Mouse (Mus musculus): Measurements from ENCODE around the gene Pcgf5. TPM values are rescaled to one million over a fixed set of nuclear protein-coding genes. Genes with fewer than 3 reads are reported as not detected.

Gene Pcgf5
- polyA plus RNA-seq, 1 experiment from 2014 or later: 7.4 TPM

GRCm38 (mm10) chr19:36350870-36351269 lies 2.8 kb downstream of the Pcgf5 start:
- H3K9me3 ChIP-seq: no peaks in the 10 kb centered on the region
- no peak for ATAC-seq (ENCODE audit: insufficient number of reproducible peaks, insufficient read depth, low FRiP score, low TSS enrichment, low read depth)
- 0 out of 2 replicates have a peak, but pooled peaks cover 7% of the 10 kb centered on the region for H3K4me1 ChIP-seq
- H3K4me2 ChIP-seq: no peak overlapping the region
- no peaks in the 10 kb centered on the region for H3K36me3 ChIP-seq
- no peak overlapping the region for H3K9ac ChIP-seq
- no peak overlapping the region for H3K27ac ChIP-seq
- H3K4me3 ChIP-seq: no peak overlapping the region
- peaks cover 53% of the 10 kb centered on the region for H3K27me3 ChIP-seq
- 91% methylated on average over 9 of the region's 9 CpGs for WGBS

GRCm38 (mm10) chr19:36362541-36362940 lies 14.4 kb downstream of the Pcgf5 start:
- ATAC-seq (ENCODE audit: insufficient number of reproducible peaks, insufficient read depth, low FRiP score, low TSS enrichment, low read depth): no peak
- Histone ChIP-seq H3K9me3 (no peaks in the 10 kb centered on the region), H3K4me1 (no peaks in the 10 kb centered on the region), H3K4me2 (no peak overlapping the region), H3K4me3 (no peak overlapping the region), H3K36me3 (no peaks in the 10 kb centered on the region), H3K27me3 (no peaks in the 10 kb centered on the region), H3K9ac (no peak overlapping the region), H3K27ac (no peak overlapping the region)
- WGBS: 71% methylated on average over 5 of the region's 5 CpGs

- Histone ChIP-seq H3K4me2 (no peak overlapping the region), H3K9ac (no peak overlapping the region), H3K27ac (no peak overlapping the region), H3K4me3 (no peak overlapping the region), H3K36me3 (no peaks in the 10 kb centered on the region), H3K9me3 (no peaks in the 10 kb centered on the region), H3K27me3 (no peaks in the 10 kb centered on the region), H3K4me1 (no peaks in the 10 kb centered on the region)
- no peak for ATAC-seq (ENCODE audit: insufficient number of reproducible peaks, insufficient read depth, low FRiP score, low TSS enrichment, low read depth)
- WGBS: 89% methylated on average over 8 of the region's 8 CpGs
Observed at GRCm38 (mm10) chr19:36364757-36365156, 16.6 kb downstream of the Pcgf5 start.

- ATAC-seq (ENCODE audit: insufficient number of reproducible peaks, insufficient read depth, low FRiP score, low TSS enrichment, low read depth): no peak
- Histone ChIP-seq H3K27me3 (no peaks in the 10 kb centered on the region), H3K4me2 (no peak overlapping the region), H3K27ac (no peak overlapping the region), H3K4me3 (no peak overlapping the region), H3K9me3 (no peaks in the 10 kb centered on the region), H3K9ac (no peak overlapping the region), H3K4me1 (no peaks in the 10 kb centered on the region), H3K36me3 (no peaks in the 10 kb centered on the region)
- WGBS: 83% methylated on average over 10 of the region's 10 CpGs
Observed at GRCm38 (mm10) chr19:36371478-36371877, 23.4 kb downstream of the Pcgf5 start.

GRCm38 (mm10) chr19:36373056-36373621 lies 25.0 kb downstream of the Pcgf5 start:
- H3K4me3 ChIP-seq: no peak overlapping the region
- H3K27ac ChIP-seq: no peak overlapping the region
- no peaks in the 10 kb centered on the region for H3K36me3 ChIP-seq
- no peak overlapping the region for H3K4me2 ChIP-seq
- H3K9me3 ChIP-seq: no peaks in the 10 kb centered on the region
- no peaks in the 10 kb centered on the region for H3K4me1 ChIP-seq
- WGBS: 63% methylated on average over 6 of the region's 6 CpGs
- no peak for ATAC-seq (ENCODE audit: insufficient number of reproducible peaks, insufficient read depth, low FRiP score, low TSS enrichment, low read depth)
- no peaks in the 10 kb centered on the region for H3K27me3 ChIP-seq
- no peak overlapping the region for H3K9ac ChIP-seq

GRCm38 (mm10) chr19:36375200-36375783 lies 27.2 kb downstream of the Pcgf5 start:
- no peaks in the 10 kb centered on the region for H3K36me3 ChIP-seq
- H3K4me1 ChIP-seq: no peaks in the 10 kb centered on the region
- H3K27me3 ChIP-seq: no peaks in the 10 kb centered on the region
- H3K27ac ChIP-seq: no peak overlapping the region
- H3K4me2 ChIP-seq: no peak overlapping the region
- no peak for ATAC-seq (ENCODE audit: insufficient number of reproducible peaks, insufficient read depth, low FRiP score, low TSS enrichment, low read depth)
- WGBS: 77% methylated on average over 11 of the region's 11 CpGs
- H3K9me3 ChIP-seq: no peaks in the 10 kb centered on the region
- no peak overlapping the region for H3K9ac ChIP-seq
- H3K4me3 ChIP-seq: no peak overlapping the region

- no peaks in the 10 kb centered on the region for H3K9me3 ChIP-seq
- H3K4me3 ChIP-seq: no peak overlapping the region
- H3K4me1 ChIP-seq: no peaks in the 10 kb centered on the region
- WGBS: 87% methylated on average over 7 of the region's 7 CpGs
- no peaks in the 10 kb centered on the region for H3K27me3 ChIP-seq
- H3K27ac ChIP-seq: no peak overlapping the region
- no peak overlapping the region for H3K9ac ChIP-seq
- no peak for ATAC-seq (ENCODE audit: insufficient number of reproducible peaks, insufficient read depth, low FRiP score, low TSS enrichment, low read depth)
- no peak overlapping the region for H3K4me2 ChIP-seq
- H3K36me3 ChIP-seq: no peaks in the 10 kb centered on the region
Observed at GRCm38 (mm10) chr19:36377729-36378128, 29.6 kb downstream of the Pcgf5 start.

- ATAC-seq (ENCODE audit: insufficient number of reproducible peaks, insufficient read depth, low FRiP score, low TSS enrichment, low read depth): no peak
- 54% methylated on average over 15 of the region's 15 CpGs for WGBS
- no peaks in the 10 kb centered on the region for H3K9me3 ChIP-seq
- H3K27ac ChIP-seq: no peak overlapping the region
- no peaks in the 10 kb centered on the region for H3K27me3 ChIP-seq
- no peak overlapping the region for H3K4me3 ChIP-seq
- H3K36me3 ChIP-seq: no peaks in the 10 kb centered on the region
- no peaks in the 10 kb centered on the region for H3K4me1 ChIP-seq
- no peak overlapping the region for H3K9ac ChIP-seq
- H3K4me2 ChIP-seq: no peak overlapping the region
Observed at GRCm38 (mm10) chr19:36378511-36379232, 30.6 kb downstream of the Pcgf5 start.

GRCm38 (mm10) chr19:36382901-36383300 lies 34.8 kb downstream of the Pcgf5 start:
- 87% methylated on average over 3 of the region's 3 CpGs for WGBS
- ATAC-seq (ENCODE audit: insufficient number of reproducible peaks, insufficient read depth, low FRiP score, low TSS enrichment, low read depth): no peak
- Histone ChIP-seq H3K4me2 (no peak overlapping the region), H3K27me3 (no peaks in the 10 kb centered on the region), H3K9ac (no peak overlapping the region), H3K4me1 (no peaks in the 10 kb centered on the region), H3K27ac (no peak overlapping the region), H3K4me3 (no peak overlapping the region), H3K36me3 (no peaks in the 10 kb centered on the region), H3K9me3 (no peaks in the 10 kb centered on the region)

- whole genome bisulfite sequencing: 76% methylated on average over 5 of the region's 5 CpGs
- ATAC-seq (ENCODE audit: insufficient number of reproducible peaks, insufficient read depth, low FRiP score, low TSS enrichment, low read depth): no peak
Observed at GRCm38 (mm10) chr19:36383977-36384376, 35.9 kb downstream of the Pcgf5 start.

GRCm38 (mm10) chr19:36384426-36384825 lies 36.3 kb downstream of the Pcgf5 start:
- ATAC-seq (ENCODE audit: insufficient number of reproducible peaks, insufficient read depth, low FRiP score, low TSS enrichment, low read depth): no peak
- H3K27ac ChIP-seq: no peak overlapping the region
- no peaks in the 10 kb centered on the region for H3K4me1 ChIP-seq
- H3K4me2 ChIP-seq: no peak overlapping the region
- 6% methylated on average over 2 of the region's 2 CpGs for WGBS
- no peaks in the 10 kb centered on the region for H3K27me3 ChIP-seq
- no peak overlapping the region for H3K4me3 ChIP-seq
- no peak overlapping the region for H3K9ac ChIP-seq
- H3K36me3 ChIP-seq: no peaks in the 10 kb centered on the region
- no peaks in the 10 kb centered on the region for H3K9me3 ChIP-seq

More at GRCm38 (mm10) chr19:36383977-36384376, 35.9 kb downstream of the Pcgf5 start:
- no peaks in the 10 kb centered on the region for H3K4me1 ChIP-seq
- H3K4me2 ChIP-seq: no peak overlapping the region
- H3K4me3 ChIP-seq: no peak overlapping the region
- H3K9me3 ChIP-seq: no peaks in the 10 kb centered on the region
- no peak overlapping the region for H3K9ac ChIP-seq
- H3K27ac ChIP-seq: no peak overlapping the region
- H3K36me3 ChIP-seq: no peaks in the 10 kb centered on the region
- H3K27me3 ChIP-seq: no peaks in the 10 kb centered on the region

GRCm38 (mm10) chr19:36388502-36388901 lies 40.4 kb downstream of the Pcgf5 start:
- H3K36me3 ChIP-seq: no peaks in the 10 kb centered on the region
- H3K9ac ChIP-seq: no peak overlapping the region
- 57% methylated on average over 5 of the region's 5 CpGs for whole genome bisulfite sequencing
- no peaks in the 10 kb centered on the region for H3K4me1 ChIP-seq
- no peak overlapping the region for H3K4me2 ChIP-seq
- H3K27ac ChIP-seq: no peak overlapping the region
- H3K9me3 ChIP-seq: no peaks in the 10 kb centered on the region
- H3K4me3 ChIP-seq: no peak overlapping the region
- no peaks in the 10 kb centered on the region for H3K27me3 ChIP-seq
- no peak for ATAC-seq (ENCODE audit: insufficient number of reproducible peaks, insufficient read depth, low FRiP score, low TSS enrichment, low read depth)
